Mouse (Mus musculus) midbrain, embryonic 11.5 days (tissue): ENCODE measurements at regions not wholly inside any gene's neighbourhood (a gene's known extent, or its start where the extent isn't known, plus 50 kb on each side); places are given as distances from the start of the nearest gene placed in this dataset.

Experiments used
- ATAC-seq: fragments of 200-750 bp; cut with Nextera tagmentation; 2 replicates; pipeline ENCODE4 v1.8.0; 2017; ENCODE audit warnings: moderate TSS enrichment, moderate library complexity; ENCODE audit not compliant: low FRiP score
- DNase-seq: peaks from one replicate; pipeline ENCODE4 v3.0.0; 2015; ENCODE audit warnings: low spot score; ENCODE audit errors: missing footprints
- H3K27ac ChIP-seq: fragments of 300-500 bp; sonication (generic); 2 replicates; pipeline ENCODE4 v1.5.1; 2014; ENCODE audit warnings: low read depth, low read length
- H3K27me3 ChIP-seq: fragments of 300-500 bp; sonication (generic); 2 replicates; pipeline ENCODE4 v1.6.1; 2014; ENCODE audit warnings: mild to moderate bottlenecking, low read length, moderate library complexity, mixed read lengths; ENCODE audit not compliant: control insufficient read depth, insufficient read depth
- H3K36me3 ChIP-seq: fragments of 300-500 bp; sonication (generic); 2 replicates; pipeline ENCODE4 v1.6.1; 2014; ENCODE audit warnings: mild to moderate bottlenecking, low read length, moderate library complexity, mixed read lengths; ENCODE audit not compliant: control insufficient read depth, insufficient read depth
- H3K4me1 ChIP-seq: fragments of 300-500 bp; sonication (generic); 2 replicates; pipeline ENCODE4 v1.6.1; 2014; ENCODE audit warnings: low read length; ENCODE audit not compliant: control insufficient read depth, insufficient read depth
- H3K4me2 ChIP-seq: fragments of 300-500 bp; sonication (generic); 2 replicates; pipeline ENCODE4 v1.6.1; 2014; ENCODE audit warnings: mild to moderate bottlenecking, moderate library complexity
- H3K4me3 ChIP-seq: fragments of 300-500 bp; sonication (generic); 2 replicates; pipeline ENCODE4 v1.5.1; 2014; ENCODE audit warnings: low read depth, low read length
- H3K9ac ChIP-seq: fragments of 300-500 bp; sonication (generic); 2 replicates; pipeline ENCODE4 v1.6.1; 2014; ENCODE audit warnings: low read length
- H3K9me3 ChIP-seq: fragments of 300-500 bp; sonication (generic); 2 replicates; pipeline ENCODE4 v1.6.1; 2016; ENCODE audit warnings: low read length; ENCODE audit not compliant: control insufficient read depth
- WGBS: fragments of 180-500 bp; shearing (Covaris S2); extraction: QIAGEN DNeasy Blood & Tissue Kit; methylation state at CpG from one replicate; pipeline ENCODE4 v1.1.7; 2014; 5-methylcytosine and 5-hydroxymethylcytosine counted together

- H3K36me3 ChIP-seq = no peaks in the 10 kb centered on the region
- H3K9me3 ChIP-seq = no peaks in the 10 kb centered on the region
- peaks cover 4% of the 10 kb centered on the region for H3K4me1 ChIP-seq
- no peak overlapping the region for H3K9ac ChIP-seq
- H3K4me2 ChIP-seq = no peak overlapping the region
- no peak overlapping the region for H3K4me3 ChIP-seq
- no peaks in the 10 kb centered on the region for H3K27me3 ChIP-seq
- 91% methylated on average over 8 of the region's 8 CpGs for WGBS
- H3K27ac ChIP-seq = no peak overlapping the region
- peak; percentile 64 for DNase-seq
- no peak for ATAC-seq
Observed at GRCm38 (mm10) chr1:73142845-73143244, 127.1 kb upstream of the Tnp1 start.

GRCm38 (mm10) chr1:73140557-73141345, 125.0 kb upstream of the Tnp1 start:
- ATAC-seq = no peak
- no peak overlapping the region for H3K27ac ChIP-seq
- 61% methylated on average over 7 of the region's 7 CpGs for whole genome bisulfite sequencing
- no peaks in the 10 kb centered on the region for H3K27me3 ChIP-seq
- peak; percentile 82 for DNase-seq
- H3K9ac ChIP-seq = no peak overlapping the region
- peaks cover 4% of the 10 kb centered on the region for H3K4me1 ChIP-seq
- no peaks in the 10 kb centered on the region for H3K9me3 ChIP-seq
- no peaks in the 10 kb centered on the region for H3K36me3 ChIP-seq
- H3K4me2 ChIP-seq = no peak overlapping the region
- no peak overlapping the region for H3K4me3 ChIP-seq

- Histone ChIP-seq H3K36me3 (no peaks in the 10 kb centered on the region), H3K4me1 (peaks cover 3% of the 10 kb centered on the region; the same call in 1 of the 2 replicates), H3K27me3 (no peaks in the 10 kb centered on the region), H3K27ac (no peak overlapping the region), H3K4me3 (no peak overlapping the region), H3K4me2 (no peak overlapping the region), H3K9ac (no peak overlapping the region), H3K9me3 (no peaks in the 10 kb centered on the region)
- WGBS = 77% methylated on average over 4 of the region's 4 CpGs
- ATAC-seq (no peak), DNase-seq (no peak)
Observed at GRCm38 (mm10) chr1:73130215-73130861, 114.6 kb upstream of the Tnp1 start.

- WGBS = 86% methylated on average over 9 of the region's 9 CpGs
- no peak for ATAC-seq
Observed at GRCm38 (mm10) chr1:73123012-73123411, 107.3 kb upstream of the Tnp1 start.

GRCm38 (mm10) chr1:73118661-73119060, 103.0 kb upstream of the Tnp1 start:
- no peak overlapping the region for H3K27ac ChIP-seq
- H3K36me3 ChIP-seq = no peaks in the 10 kb centered on the region
- H3K27me3 ChIP-seq = no peaks in the 10 kb centered on the region
- no peaks in the 10 kb centered on the region for H3K4me1 ChIP-seq
- no peak overlapping the region for H3K4me2 ChIP-seq
- no peak overlapping the region for H3K4me3 ChIP-seq
- peak; percentile 45 for DNase-seq
- no peaks in the 10 kb centered on the region for H3K9me3 ChIP-seq
- no peak overlapping the region for H3K9ac ChIP-seq
- 79% methylated on average over 6 of the region's 6 CpGs for WGBS
- no peak for ATAC-seq

More at GRCm38 (mm10) chr1:73123012-73123411, 107.3 kb upstream of the Tnp1 start:
- Histone ChIP-seq H3K36me3 (no peaks in the 10 kb centered on the region), H3K27ac (no peak overlapping the region), H3K4me1 (peaks cover 3% of the 10 kb centered on the region; the same call in 1 of the 2 replicates), H3K9ac (no peak overlapping the region), H3K9me3 (no peaks in the 10 kb centered on the region), H3K4me2 (no peak overlapping the region), H3K4me3 (no peak overlapping the region), H3K27me3 (no peaks in the 10 kb centered on the region)
- DNase-seq = peak; percentile 19

GRCm38 (mm10) chr1:73116526-73116925, 100.8 kb upstream of the Tnp1 start:
- no peaks in the 10 kb centered on the region for H3K4me1 ChIP-seq
- H3K27ac ChIP-seq = no peak overlapping the region
- no peaks in the 10 kb centered on the region for H3K9me3 ChIP-seq
- no peaks in the 10 kb centered on the region for H3K27me3 ChIP-seq
- ATAC-seq (peak; percentile 70; the same call in 1 of the 2 replicates), DNase-seq (peak; percentile 84)
- H3K4me2 ChIP-seq = no peak overlapping the region
- H3K36me3 ChIP-seq = no peaks in the 10 kb centered on the region
- H3K4me3 ChIP-seq = no peak overlapping the region
- H3K9ac ChIP-seq = no peak overlapping the region
- WGBS = 19% methylated on average over 2 of the region's 2 CpGs

GRCm38 (mm10) chr1:73115854-73116253, 100.1 kb upstream of the Tnp1 start:
- no peak overlapping the region for H3K4me3 ChIP-seq
- 90% methylated on average over 5 of the region's 5 CpGs for WGBS
- H3K4me1 ChIP-seq = no peaks in the 10 kb centered on the region
- H3K27ac ChIP-seq = no peak overlapping the region
- ATAC-seq = no peak
- no peaks in the 10 kb centered on the region for H3K36me3 ChIP-seq
- H3K9me3 ChIP-seq = no peaks in the 10 kb centered on the region
- peak; percentile 21 for DNase-seq
- H3K4me2 ChIP-seq = no peak overlapping the region
- no peak overlapping the region for H3K9ac ChIP-seq
- no peaks in the 10 kb centered on the region for H3K27me3 ChIP-seq

GRCm38 (mm10) chr1:73113137-73113536, 97.4 kb upstream of the Tnp1 start:
- Histone ChIP-seq H3K36me3 (no peaks in the 10 kb centered on the region), H3K27ac (no peak overlapping the region), H3K4me3 (no peak overlapping the region), H3K4me2 (no peak overlapping the region), H3K9ac (no peak overlapping the region), H3K4me1 (no peaks in the 10 kb centered on the region), H3K9me3 (no peaks in the 10 kb centered on the region), H3K27me3 (no peaks in the 10 kb centered on the region)
- 90% methylated on average over 6 of the region's 6 CpGs for WGBS
- peak; percentile 21 for DNase-seq
- no peak for ATAC-seq

GRCm38 (mm10) chr1:73112711-73113110, 97.0 kb upstream of the Tnp1 start:
- Histone ChIP-seq H3K4me2 (no peak overlapping the region), H3K27me3 (no peaks in the 10 kb centered on the region), H3K9ac (no peak overlapping the region), H3K27ac (no peak overlapping the region), H3K9me3 (no peaks in the 10 kb centered on the region), H3K4me1 (no peaks in the 10 kb centered on the region), H3K36me3 (no peaks in the 10 kb centered on the region), H3K4me3 (no peak overlapping the region)
- WGBS = 86% methylated on average over 3 of the region's 3 CpGs
- DNase-seq = peak; percentile 61
- no peak for ATAC-seq
